Mouse (Mus musculus) R1 (cell line): Measurements from ENCODE around the gene Arhgdia.
A peak's percentile ranks its signal among the peaks of the same experiment; 100 is the strongest.
"Not testable (repeated sequence)": the region's sequence is repeated elsewhere in the genome, so short reads cannot be mapped to it uniquely, and the experiment has no call there.

ENCODE experiments used
- DNase-seq: peaks from one replicate; pipeline ENCODE4 v3.0.0-alpha.2; 2018; ENCODE audit warnings: low read depth, low spot score

The Arhgdia gene

DNA sequence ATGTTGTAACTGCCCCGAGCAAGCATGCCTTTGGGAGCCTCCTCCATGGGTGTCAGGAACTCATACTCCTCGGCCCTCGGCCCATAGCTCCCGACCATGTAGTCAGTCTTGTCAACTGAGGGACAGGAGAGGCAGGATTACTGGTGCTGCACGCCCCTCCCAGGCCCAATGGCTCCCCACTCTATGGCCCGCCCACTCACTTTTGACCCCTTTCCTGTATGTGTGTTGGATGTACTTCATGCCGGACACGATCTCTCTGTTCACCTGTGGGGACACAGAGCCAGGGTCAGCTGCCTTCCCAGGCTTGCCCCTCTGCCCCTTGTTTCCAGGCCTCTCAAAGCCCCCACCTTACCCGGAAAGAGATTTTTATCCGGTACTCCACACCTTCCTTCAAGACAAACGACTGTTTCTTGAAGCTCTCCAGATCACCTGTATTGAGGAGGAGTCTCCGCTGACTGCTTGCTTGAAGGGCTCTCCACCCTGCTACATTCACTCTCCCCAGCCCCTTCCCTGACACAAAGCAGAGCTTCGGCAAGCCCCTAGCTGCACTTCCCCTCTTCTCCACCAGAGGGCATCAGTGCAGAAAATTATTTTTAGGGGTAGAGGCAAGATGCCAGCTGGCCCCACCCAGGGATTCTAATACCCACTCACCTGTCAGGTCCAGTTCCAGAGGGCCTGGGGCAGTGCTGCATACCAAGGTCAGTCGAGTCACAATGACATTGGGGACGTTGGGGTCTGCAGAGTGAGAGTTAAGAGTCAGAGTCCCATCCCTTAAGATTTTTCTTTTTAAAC is 1.9 kb downstream of the Arhgdia start:
- DNase-seq = peak; percentile 82

DNA sequence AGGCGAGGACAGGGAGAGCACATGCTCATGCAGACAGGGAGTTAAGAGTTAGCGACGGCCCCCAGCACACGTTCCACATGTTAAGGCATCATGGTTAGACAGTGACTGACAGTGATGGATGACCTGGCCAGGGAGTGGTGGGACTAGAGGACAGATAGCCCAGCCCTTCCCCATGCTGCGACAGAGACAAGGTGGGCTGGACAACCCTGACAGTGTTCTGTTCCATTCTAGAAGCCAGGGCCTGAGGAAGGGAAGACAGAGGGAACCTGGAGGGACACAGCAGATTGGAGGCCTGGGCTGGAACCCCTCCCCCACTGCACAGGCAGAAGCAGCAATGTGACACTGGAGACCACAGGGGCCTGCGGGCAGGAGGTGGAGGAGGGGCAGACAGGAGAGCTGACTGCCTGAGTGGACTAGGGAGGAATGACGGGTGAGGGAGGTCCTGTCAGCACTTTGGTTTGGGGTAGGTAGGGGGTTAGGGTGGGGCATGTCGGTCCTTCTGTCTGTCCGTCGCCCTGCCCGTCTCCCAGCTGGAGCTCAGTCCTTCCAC is 2.7 kb downstream of the Arhgdia start:
- DNase-seq = peak; percentile 26

DNA sequence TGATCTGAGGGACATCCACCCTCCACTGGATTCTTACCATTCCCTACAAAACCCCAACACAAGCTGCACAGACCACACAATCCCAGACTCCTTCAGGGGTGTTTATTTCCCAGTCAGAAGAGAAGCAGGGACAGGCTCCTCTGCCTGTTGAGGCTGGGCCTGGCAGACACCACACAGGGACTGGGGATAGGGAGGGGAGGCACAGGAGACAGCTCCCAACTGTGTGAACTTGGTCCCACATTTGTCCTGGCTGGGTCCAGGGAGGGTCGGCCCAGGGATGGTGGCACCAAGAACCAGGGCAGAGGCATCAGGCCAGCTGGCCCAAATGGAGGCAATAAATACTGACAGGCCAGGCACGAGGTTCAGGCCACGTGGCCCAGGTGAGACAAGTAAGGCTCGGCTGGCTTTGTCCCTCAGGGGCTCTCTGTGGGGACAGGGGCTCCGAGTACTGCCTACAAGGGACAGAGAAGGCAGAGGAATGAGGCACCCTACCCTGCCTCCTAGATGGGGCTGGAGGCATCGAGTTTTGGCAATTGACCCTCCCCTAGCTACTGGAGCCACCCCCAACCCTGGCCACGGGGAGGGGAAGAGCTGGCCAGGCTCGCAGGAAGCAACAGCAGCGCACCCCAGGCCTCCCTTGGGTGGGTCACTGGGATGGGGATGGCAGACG is 3.3 kb downstream of the Arhgdia start:
- DNase-seq = no peak

DNA sequence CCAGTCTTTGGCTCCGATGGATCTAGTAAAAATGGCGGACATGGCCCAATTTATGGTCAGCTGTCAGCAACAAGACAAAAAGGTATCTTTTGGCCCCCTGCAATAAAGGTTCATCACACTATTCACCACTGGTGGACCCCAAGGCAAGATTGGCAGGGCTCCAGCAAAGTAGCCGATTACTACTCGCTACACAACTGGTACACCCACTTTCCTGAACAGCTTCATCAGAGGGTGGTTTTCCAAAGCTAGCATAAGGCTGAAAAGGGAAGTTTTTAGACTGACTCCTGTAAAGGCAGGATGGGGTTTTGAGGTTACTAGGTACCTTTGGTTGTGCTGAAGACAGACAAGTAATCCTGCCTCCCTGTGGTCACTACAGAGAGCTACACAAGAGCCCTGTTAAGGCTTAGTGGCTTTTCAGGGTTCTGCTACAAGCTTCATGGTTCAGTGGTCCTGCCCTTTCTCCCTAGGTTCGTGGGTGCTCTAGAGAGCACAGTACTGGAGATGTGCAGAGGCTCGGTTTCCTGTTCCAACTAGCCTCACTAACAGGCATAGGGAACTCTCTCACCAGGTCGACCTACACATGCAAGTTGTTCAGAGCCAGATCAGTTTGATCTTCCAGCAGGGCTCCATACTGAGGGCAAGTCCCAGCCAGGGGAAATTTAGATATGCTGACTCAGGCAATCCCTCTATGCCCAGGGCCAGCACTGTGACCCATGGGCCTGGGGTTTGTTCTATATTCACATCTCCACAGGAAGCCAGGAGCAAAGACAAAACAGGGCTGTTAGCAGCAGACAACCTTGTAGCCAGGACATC is 4.0 kb downstream of the Arhgdia start:
- peak; percentile 72 for DNase-seq

DNA sequence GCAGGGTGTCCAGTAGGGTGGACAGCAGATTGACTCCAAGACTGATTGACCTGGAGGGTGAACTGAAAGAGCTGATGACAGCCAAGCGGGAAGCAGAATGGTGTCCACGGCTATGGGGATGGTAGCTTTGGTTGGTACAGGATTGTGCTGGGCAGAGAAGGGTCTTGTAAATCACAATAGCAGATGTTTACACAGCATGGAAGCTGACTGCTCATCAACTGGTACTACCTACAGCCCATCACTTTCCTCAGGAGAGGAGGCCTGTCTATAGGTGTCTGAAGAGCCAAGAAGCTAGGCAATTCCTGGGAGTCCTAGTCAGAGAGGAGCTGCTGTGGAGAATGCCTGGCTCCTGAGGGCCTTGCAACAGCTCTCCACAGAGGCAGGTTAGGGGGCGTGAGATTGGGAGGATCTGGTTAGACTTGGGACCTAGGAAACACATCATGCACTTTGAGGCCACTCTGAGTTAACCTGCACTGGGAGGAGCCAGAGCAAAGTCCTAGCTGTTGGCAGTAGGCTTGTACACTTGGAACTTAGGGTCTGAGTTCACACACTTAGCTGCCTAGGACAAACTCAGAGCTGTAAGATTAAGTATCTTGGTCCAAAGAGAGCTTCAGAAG is 5.0 kb downstream of the Arhgdia start:
- DNase-seq = no peak

DNA sequence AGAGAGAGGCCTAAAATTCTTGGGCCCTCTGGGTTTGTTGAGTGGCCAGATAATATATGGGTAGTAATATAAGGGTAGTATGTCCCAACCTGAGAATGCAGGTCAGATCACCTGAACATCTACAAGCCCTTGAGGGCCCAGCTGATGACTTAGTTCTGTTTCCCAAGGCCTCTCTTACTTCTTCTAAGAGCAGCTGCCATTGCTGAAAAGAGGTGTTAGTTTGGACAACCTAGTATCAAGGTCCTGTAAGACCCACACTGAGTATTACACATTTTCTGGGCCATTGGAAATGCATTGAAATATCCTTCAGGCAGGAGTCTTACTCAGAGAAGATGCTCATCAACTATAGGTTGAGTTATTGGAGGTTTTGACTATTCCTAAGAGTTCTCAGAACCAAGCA is 5.5 kb downstream of the Arhgdia start:
- no peak for DNase-seq

DNA sequence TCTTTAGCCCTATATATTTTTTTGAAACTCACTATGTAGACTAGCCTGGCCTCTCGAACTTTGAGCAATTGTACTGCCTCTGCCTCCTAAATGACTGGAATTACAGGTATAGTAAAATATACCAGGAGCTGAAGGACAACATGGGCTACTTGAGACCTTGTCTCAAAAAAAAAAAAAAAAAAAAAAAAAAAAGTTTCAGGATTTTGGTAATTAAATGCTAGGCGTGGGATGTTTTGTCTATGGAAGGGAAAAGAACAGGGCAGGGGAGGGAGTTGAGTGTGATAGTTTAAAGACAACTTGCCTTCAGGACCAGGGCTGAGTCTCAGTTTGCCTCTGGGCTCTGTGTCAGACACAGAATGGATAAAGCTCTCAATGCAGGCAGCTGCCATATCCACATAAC is 6.4 kb downstream of the Arhgdia start:
- DNase-seq = no peak

DNA sequence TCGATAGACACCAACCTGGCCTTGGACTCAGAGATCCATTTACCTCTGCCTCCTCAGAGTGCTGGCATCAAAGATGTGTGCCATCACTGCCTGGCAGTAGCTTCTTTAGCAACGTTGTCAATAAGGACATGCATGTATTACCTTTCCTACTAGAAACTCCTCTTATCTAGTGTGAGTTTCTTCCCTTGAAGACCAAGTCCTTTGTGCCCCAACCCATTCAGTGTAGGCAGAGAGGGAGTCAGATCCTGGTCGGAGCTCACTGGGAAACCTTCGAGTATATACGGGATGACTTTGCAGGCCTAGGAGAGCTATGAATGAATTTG is 7.2 kb downstream of the Arhgdia start:
- no peak for DNase-seq

DNA sequence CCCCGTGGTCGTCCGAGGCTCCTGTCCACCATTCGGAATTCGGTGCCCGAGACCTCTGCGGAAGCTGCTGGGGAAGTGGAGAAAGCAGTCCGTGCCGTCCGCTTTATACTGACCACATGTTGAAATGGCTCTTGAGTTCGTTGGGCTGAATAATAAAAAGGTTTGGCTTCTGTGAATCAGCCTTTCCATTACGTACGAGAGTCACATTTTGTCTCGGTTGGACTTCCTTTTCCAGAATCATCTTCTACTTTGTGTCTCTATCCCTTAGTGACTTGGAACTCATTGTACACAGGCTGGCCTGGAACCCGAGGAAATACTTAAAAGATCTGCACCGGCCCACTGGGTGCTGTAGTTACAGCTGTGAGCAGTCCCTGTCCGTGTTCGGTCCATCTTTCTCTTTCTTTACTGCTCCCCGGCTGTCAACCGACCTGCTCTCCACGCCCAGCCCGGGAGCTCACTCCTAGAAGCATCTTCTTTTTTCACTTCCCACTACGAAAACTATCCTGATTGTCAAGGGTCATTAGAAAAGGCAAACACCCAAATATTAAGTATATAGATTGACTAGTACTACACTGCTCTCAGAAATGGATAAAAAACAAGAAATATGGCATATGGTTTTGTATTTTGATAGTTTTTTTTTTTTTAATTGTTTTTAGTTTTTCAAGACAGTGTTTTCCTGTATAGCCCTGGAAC is 7.7 kb downstream of the Arhgdia start:
- no peak for DNase-seq

DNA sequence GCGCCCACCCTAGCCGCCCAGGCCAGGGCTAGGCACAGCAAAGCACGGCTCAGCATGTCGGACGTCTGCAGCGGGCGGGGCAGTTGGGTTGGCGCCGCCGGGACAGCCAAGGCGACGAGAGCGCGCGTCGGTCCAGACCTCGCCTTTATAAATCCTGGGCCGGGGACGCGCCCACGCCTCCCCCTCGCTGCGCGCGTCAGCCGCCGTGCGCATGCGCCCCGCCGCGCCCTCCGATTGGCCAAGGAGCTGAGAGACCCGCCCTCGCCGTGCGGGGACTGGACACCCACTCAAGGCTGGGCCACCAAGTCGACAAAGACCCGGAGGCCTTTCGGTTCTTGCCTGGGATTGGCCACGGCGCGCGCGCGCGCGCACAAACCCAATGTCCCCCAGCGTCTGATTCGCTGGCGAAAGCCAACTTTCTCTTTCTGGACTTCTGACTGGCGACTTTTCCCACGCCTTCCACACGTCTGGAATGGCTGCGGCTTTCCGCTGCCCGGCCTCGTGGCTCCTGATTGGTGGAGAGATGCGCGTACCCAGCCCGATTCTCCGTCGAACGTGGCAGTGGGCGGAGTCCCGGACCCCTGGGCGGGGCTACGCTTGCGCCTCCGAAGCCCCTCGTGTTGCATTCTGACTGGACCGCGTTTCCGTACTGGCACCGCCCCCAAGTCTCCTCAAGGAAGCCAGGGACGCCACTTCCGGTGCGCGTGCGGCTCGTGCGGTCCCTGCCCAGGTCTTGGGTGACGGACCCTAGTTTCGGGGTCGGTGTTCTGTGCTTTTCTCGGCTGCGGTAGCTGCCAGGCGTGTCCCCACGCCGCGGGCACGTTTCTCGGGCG is 8.5 kb downstream of the Arhgdia start, which contains the start of gene P4hb:
TSS of gene P4hb (minus strand) at position 502 of the 833 bp plus-strand sequence.
- peak; percentile 99 for DNase-seq

DNA sequence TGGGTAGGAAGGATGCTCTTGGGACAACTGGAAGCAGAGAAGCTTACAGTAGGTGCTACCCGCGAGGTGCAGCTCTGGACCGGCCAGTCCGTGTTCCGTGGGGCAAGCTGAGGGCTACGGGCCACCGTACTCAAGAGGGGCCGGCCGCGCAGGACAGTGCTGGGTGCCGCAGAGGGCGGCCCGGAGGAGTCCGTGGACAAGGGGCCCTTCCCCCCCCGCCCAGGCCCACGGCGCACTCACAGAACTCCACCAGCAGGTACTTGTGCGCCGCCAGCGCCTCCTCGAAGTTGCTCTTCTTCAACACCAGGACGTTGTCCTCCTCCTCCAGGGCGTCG is 9.0 kb downstream of the Arhgdia start:
- peak; percentile 18 for DNase-seq

DNA sequence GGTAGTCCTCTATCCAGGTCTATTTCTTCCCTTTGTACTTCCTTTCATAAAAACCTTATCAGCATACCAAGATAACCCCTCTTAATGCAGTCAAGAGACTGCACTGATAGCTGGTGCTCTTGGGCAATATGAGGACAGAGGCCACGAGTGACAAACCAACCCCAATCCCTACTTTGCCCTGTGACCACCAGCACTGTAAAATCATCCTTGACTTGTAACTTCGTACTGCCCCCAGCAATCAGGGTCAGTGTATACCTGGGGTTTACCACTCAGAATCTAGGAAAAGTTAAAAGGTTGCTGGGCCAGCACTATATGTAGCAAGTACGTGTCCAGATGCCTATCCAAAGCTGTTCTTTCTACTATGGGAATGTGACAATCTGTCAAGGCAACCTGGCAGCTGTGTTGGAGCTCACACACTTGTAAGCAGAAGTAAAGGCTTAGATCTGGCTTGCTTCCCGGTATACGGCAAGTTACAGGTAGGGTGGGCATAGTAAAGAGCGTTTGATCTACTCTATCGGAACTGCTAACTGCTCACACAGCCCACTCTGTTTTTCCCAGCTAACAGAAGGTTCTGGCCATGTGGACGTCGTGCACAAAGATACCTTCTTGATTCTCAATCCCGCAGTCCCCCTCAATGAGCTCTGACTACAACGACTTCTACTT is 9.5 kb downstream of the Arhgdia start:
- no peak for DNase-seq

DNA sequence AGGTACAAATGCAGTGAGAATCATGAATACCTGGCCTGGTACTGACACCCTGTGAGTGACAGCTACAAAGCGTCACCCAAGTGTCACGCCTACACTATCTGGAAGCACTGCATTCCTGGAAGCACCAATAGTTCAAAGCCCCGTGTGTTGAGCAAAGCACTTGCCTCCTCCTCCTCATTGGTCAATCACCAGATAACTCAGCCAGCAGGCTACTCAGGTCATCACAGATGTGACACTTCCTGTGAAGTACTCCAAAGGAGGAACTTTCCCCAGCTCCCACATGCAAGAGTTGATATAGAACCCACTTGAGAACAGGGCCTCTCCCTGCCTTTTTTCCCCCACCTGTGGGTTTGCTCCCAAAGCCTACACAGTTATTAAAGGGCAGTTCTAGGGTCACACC is 10.3 kb downstream of the Arhgdia start:
- DNase-seq = peak; percentile 25

DNA sequence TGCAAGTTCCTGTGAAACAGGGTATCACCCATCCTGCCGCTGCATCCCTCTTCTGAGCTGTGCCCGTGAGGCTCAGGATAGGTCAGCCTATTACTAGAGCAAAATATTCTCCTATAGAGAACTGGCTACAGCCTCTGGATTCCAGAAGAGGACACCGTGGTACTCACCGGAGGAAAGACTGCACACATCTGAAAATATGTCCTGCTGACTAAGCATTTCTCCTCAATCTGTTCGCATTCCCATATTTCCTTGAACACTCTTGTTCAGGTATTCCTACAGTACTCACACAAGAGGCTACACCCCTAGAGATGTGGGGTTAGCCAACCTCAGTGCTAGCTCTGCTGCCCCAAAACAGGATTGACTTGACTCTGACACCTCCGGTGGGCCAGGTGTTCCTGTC is 13.1 kb downstream of the Arhgdia start:
- DNase-seq = no peak

DNA sequence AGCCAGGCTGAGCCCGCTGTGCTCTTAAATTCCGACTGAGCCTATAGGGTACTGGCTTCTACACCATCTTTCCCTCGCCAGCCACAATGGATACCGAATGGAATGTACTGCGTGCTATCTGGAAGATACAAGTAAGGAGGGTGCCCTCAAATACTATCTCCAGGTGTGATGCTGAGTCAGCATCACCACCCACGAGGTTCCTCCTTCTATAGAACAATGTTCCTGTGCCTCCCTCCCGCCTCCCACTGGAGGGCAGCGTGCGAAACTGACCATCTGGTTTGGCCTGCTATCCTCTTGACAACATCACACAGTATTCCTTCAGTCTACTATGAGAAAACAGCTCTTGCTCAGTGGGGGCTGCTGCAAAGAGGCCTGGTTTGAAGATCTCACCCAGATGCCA is 16.3 kb downstream of the Arhgdia start:
- DNase-seq = no peak

DNA sequence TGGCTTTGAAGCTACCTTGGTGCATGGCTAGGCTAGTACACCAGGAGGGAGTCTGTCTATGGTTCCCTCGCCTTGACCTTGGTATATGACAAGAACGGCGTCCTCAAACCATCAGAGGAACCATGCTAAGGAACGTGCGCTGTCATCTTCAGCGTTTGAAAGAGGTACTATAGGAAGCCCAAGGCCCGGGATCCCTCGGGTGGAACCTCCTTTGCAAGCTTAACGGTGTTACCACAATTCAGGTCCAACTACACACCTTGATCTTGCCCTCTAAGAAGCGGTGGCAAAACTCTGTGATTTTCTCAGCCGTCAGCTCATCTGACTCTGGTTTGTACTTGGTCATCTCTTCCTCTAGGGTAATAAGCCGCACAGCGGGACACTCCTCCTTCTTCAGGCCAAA is 18.5 kb downstream of the Arhgdia start:
- no peak for DNase-seq

DNA sequence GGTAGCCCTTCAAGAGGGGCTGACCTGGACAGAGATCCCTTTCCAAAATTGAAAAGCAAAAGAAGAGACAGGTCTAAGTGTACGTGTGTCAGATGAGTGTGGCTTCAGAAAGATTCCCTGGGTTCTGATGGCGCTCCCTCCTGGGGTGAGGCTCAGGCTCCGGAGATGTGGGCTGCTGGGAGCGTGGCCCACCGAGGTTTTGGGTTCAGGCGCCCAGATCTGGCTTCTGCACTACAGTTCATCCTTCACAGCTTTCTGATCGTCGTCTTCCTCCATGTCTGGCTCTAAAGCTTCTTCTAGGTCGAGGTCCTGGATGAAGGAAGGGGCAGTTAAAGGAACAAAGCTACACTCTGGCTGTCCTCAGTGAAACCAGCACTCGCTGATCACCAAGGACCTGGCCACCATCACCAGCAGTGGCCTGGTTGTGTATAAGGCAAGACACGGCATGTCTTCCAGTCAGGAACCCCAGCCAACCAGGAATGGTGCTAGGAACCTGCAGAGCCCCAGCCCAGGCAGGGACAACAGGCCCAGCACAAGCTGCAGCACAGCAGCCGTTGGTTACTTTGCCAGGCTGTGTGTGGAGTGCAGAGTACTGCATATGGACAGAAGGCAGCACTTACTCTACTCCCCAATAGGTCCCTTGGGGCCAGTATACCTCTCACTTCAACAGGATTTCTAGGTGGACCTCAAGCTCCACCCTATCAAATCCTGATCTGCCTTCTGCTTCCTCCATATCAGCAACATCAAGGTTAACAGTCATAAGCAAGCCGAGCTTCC is 20.3 kb downstream of the Arhgdia start:
- DNase-seq = no peak

DNA sequence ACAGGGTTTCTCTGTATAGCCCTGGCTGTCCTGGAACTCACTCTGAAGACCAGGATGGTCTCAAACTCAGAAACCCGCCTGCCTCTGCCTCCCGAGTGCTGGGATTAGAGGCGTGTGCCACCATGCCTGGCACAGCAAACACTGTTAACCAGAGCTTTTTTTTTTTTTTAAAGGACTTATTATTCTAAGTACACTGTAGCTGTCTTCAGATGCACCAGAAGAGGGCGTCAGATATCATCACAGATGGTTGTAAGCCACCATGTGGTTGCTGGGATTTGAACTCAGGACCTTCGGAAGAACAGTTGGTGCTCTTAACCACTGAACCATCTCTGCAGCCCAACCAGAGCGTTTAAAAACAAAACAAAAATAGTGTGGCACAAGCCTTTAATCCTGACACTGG is 22.6 kb downstream of the Arhgdia start:
- not testable (repeated sequence) for DNase-seq

DNA sequence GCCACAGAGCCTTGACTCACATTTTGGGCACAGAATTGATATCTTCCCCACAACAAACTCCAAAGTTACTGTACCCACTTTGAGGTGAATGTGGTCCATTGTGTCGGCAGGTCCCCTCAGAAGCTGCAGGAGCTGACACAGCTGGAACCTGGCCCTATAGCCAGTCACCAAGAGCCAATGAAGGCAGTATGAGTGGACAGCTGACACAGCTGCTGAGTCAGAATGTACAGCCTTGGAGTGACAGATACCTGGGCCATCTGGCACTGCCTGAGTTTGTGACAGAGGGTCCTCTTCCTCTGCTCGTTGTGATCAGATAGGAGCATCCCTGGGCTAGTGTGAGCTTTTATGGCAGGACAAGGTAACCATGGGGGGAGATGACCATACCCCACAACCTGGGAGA is 26.2 kb downstream of the Arhgdia start:
- no peak for DNase-seq
